Mouse (Mus musculus) liver, embryonic 14.5 days (tissue): ENCODE data around the gene Olfr1288.

Experiments
- CTCF ChIP-seq: IDR thresholded peaks from 2 replicates; pipeline ENCODE4 v1.5.1; 2016; ENCODE audit warnings: antibody characterized with exemption, low read depth, control low read depth
- EP300 ChIP-seq: IDR thresholded peaks from 2 replicates; pipeline ENCODE4 v1.6.1; 2016; ENCODE audit warnings: antibody characterized with exemption, low read depth

- TF ChIP-seq EP300 (no peak), CTCF (no peak)
These were observed 23.0 kb downstream of the Olfr1288 start, which contains the start of gene Olfr1291-ps1 for GRCm38 (mm10) chr2:111496880-111497279.
